8 mouse cellular contexts compared by ENCODE assay signal in genomic region chr6:127561231-127562020, GRCm38 (mm10). TPM values are rescaled to one million over a fixed set of nuclear protein-coding genes. Genes with fewer than 3 reads are reported as not detected.
DNase-seq lines count a peak whose midpoint lies in the region; ATAC-seq and TF ChIP-seq lines count a peak whose summit lies in the region.

TSS of gene Cracr2a (plus strand) at chr6:127561338.

- peak within 1 kb of the TSS; percentile 25; the same call in 1 of the 2 replicates for H3K27ac ChIP-seq in MEL (ENCODE audit: control insufficient read depth, low read depth, low read length)
- H3K27ac ChIP-seq in forebrain, embryonic 15.5 days (replicated peaks), result no peak within 1 kb of the TSS
- no peak within 1 kb of the TSS for H3K27ac ChIP-seq in neural tube, embryonic 14.5 days (ENCODE audit: low read depth, low read length)

- no peak for TF ChIP-seq EP300 in MEL (IDR thresholded peaks at IDR 0.05; ENCODE audit: low read depth in 1 of 2, low read length in 2 of 2)

- peak; percentile 59 to 84 (median 74) for TF ChIP-seq CTCF in MEL (IDR thresholded peaks at IDR 0.05 in 2 of 3, conservative IDR thresholded peaks at IDR 0.05 in 1 of 3; ENCODE audit: control insufficient read depth in 1 of 3, insufficient read depth in 1 of 3, low read depth in 2 of 3, low read length in 3 of 3, poor library complexity in 1 of 3, severe bottlenecking in 1 of 3)

- H3K9me3 ChIP-seq in MEL (replicated peaks; ENCODE audit: insufficient read depth, low read length), result no peaks in the 10 kb centered on the region
- H3K9me3 ChIP-seq in forebrain, embryonic 15.5 days, result no peaks in the 10 kb centered on the region
- no peaks in the 10 kb centered on the region for H3K9me3 ChIP-seq in neural tube, embryonic 14.5 days (ENCODE audit: control insufficient read depth, low read length)

- peak within 1 kb of the TSS; percentile 76 to 81 for H3K4me3 ChIP-seq in MEL (ENCODE audit: control insufficient read depth in 1 of 2, insufficient read depth in 1 of 2, low read depth in 2 of 2, low read length in 2 of 2)
- H3K4me3 ChIP-seq in forebrain, embryonic 15.5 days, result peak within 1 kb of the TSS; percentile 44
- H3K4me3 ChIP-seq in neural tube, embryonic 14.5 days (ENCODE audit: low read depth, low read length), result peak within 1 kb of the TSS; percentile 26

- intact Hi-C loops in heart, postnatal 14 days (cut with DNase I), result loop anchor here (1.0 kb wide), 1 partner anchor 22 kb away; no protein-coding TSS in a partner anchor

- peaks cover 1% of the 10 kb centered on the region; the same call in 1 of the 2 replicates for H3K79me2 ChIP-seq in MEL (ENCODE audit: control insufficient read depth, insufficient read depth, low read length, poor library complexity)

- H3K9ac ChIP-seq in MEL (ENCODE audit: control insufficient read depth, low read depth, low read length, poor library complexity, severe bottlenecking), result peak within 1 kb of the TSS; percentile 69
- H3K9ac ChIP-seq in forebrain, embryonic 15.5 days (replicated peaks), result peak within 1 kb of the TSS; percentile 49
- peak within 1 kb of the TSS; percentile 37; the same call in 1 of the 2 replicates for H3K9ac ChIP-seq in neural tube, embryonic 14.5 days (replicated peaks; ENCODE audit: low read depth, low read length)

- peak in 1 of 2 experiments; percentile 39; a peak in 1 of 4 replicates for TF ChIP-seq POLR2A in MEL (IDR thresholded peaks at IDR 0.05; ENCODE audit: control insufficient read depth in 1 of 2, insufficient read depth in 1 of 2, low read depth in 1 of 2, low read length in 2 of 2, poor library complexity in 1 of 2)

- WGBS in forebrain, embryonic 15.5 days, result under 1% methylated on average over 22 of the region's 22 CpGs
- 0% methylated on average over 22 of the region's 22 CpGs for WGBS in neural tube, embryonic 14.5 days

- H3K4me1 ChIP-seq in MEL (ENCODE audit: control insufficient read depth in 1 of 2, insufficient read depth in 2 of 2, low read length in 2 of 2), result peaks cover 0 to 11% of the 10 kb centered on the region in 2 experiments; a peak in 2 of 4 replicates
- peaks cover 8% of the 10 kb centered on the region for H3K4me1 ChIP-seq in forebrain, embryonic 15.5 days
- H3K4me1 ChIP-seq in neural tube, embryonic 14.5 days (ENCODE audit: control insufficient read depth, insufficient read depth, low read length), result no peaks in the 10 kb centered on the region

- peak within 1 kb of the TSS; percentile 82 for H3K4me2 ChIP-seq in forebrain, embryonic 15.5 days (replicated peaks)
- peak within 1 kb of the TSS; percentile 54 for H3K4me2 ChIP-seq in neural tube, embryonic 14.5 days (ENCODE audit: low read depth, low read length)

- H3K27me3 ChIP-seq in MEL (ENCODE audit: control insufficient read depth in 1 of 2, insufficient read depth in 2 of 2, low read length in 2 of 2), result no peaks in the 10 kb centered on the region
- H3K27me3 ChIP-seq in forebrain, embryonic 15.5 days, result no peaks in the 10 kb centered on the region
- H3K27me3 ChIP-seq in neural tube, embryonic 14.5 days (ENCODE audit: control insufficient read depth, insufficient read depth, low read length), result 0 out of 2 replicates have a peak, but pooled peaks cover 3% of the 10 kb centered on the region

- ATAC-seq in forebrain, embryonic 15.5 days (replicated peaks), result peak; percentile 88
- ATAC-seq in neural tube, embryonic 14.5 days (ENCODE audit: low read depth), result peak; percentile 91

- peaks cover 0 to 7% of the 10 kb centered on the region in 2 experiments; a peak in 1 of 4 replicates for H3K36me3 ChIP-seq in MEL (ENCODE audit: control insufficient read depth in 1 of 2, insufficient read depth in 2 of 2, low read length in 2 of 2)
- no peaks in the 10 kb centered on the region for H3K36me3 ChIP-seq in forebrain, embryonic 15.5 days
- H3K36me3 ChIP-seq in neural tube, embryonic 14.5 days (ENCODE audit: control insufficient read depth, insufficient read depth, low read length), result no peaks in the 10 kb centered on the region

- no peak for TF ChIP-seq RAD21 in MEL (IDR thresholded peaks at IDR 0.05; ENCODE audit: low read depth, low read length)

- peak; percentile 92 for DNase-seq in MEL (ENCODE audit: low read depth, low spot score)
- peak; percentile 46 to 52 for DNase-seq in cerebellum, adult 18-20 months
- peak; percentile 82 to 88 for DNase-seq in heart, postnatal 14 days
- DNase-seq in kidney, postnatal 4 days, result peak; percentile 91 to 95
- peak; percentile 85 to 89 for DNase-seq in lung, adult 18-20 months
- peak; percentile 90 for DNase-seq in testis, postnatal 10 days (ENCODE audit: low spot score)

TF ChIP-seq in MEL, 35 proteins besides CTCF, POLR2A, EP300 and RAD21:
- no peak for TF ChIP-seq ZMIZ1 (IDR thresholded peaks at IDR 0.05; ENCODE audit: low read depth, low read length)
- no peak for TF ChIP-seq TBP (IDR thresholded peaks at IDR 0.05; ENCODE audit: low read depth, low read length)
- TF ChIP-seq MYB (IDR thresholded peaks at IDR 0.05; ENCODE audit: low read depth, low read length), result no peak
- peak; percentile 24; the same call in 1 of the 2 replicates for TF ChIP-seq NELFE (IDR thresholded peaks at IDR 0.05; ENCODE audit: low read depth, low read length)
- no peak for TF ChIP-seq UBTF (IDR thresholded peaks at IDR 0.05; ENCODE audit: borderline replicate concordance, insufficient read depth, low read depth, low read length)
- no peak for TF ChIP-seq ZKSCAN1 (IDR thresholded peaks at IDR 0.05; ENCODE audit: low read depth, low read length)
- TF ChIP-seq BHLHE40 (IDR thresholded peaks at IDR 0.05; ENCODE audit: borderline replicate concordance, low read depth, low read length), result peak; percentile 72; the same call in 1 of the 2 replicates
- peak; percentile 96 for TF ChIP-seq MXI1 (IDR thresholded peaks at IDR 0.05; ENCODE audit: low read depth, low read length)
- peak; percentile 46 for TF ChIP-seq SMC3 (IDR thresholded peaks at IDR 0.05; ENCODE audit: low read depth, low read length)
- peak; percentile 93 for TF ChIP-seq ZNF384 (IDR thresholded peaks at IDR 0.05; ENCODE audit: low read depth, low read length)
- TF ChIP-seq JUND (IDR thresholded peaks at IDR 0.05; ENCODE audit: low read depth, low read length), result no peak
- TF ChIP-seq E2F4 (IDR thresholded peaks at IDR 0.05; ENCODE audit: borderline replicate concordance, low read depth, low read length), result no peak
- TF ChIP-seq CHD2 (IDR thresholded peaks at IDR 0.05; ENCODE audit: low read length), result no peak
- TF ChIP-seq NRF1 (IDR thresholded peaks at IDR 0.05; ENCODE audit: insufficient read depth, low read depth, low read length, poor library complexity, severe bottlenecking), result peak; percentile 58
- no peak for TF ChIP-seq TCF12 (IDR thresholded peaks at IDR 0.05; ENCODE audit: low read depth, low read length)
- TF ChIP-seq MYC (IDR thresholded peaks at IDR 0.05; ENCODE audit: low read depth, low read length), result peak; percentile 99
- TF ChIP-seq TAL1 (IDR thresholded peaks at IDR 0.05; ENCODE audit: low read length), result no peak
- TF ChIP-seq HCFC1 (IDR thresholded peaks at IDR 0.05; ENCODE audit: low read depth, low read length), result no peak; the same call in 1 of the 2 replicates
- no peak for TF ChIP-seq MAZ (IDR thresholded peaks at IDR 0.05; ENCODE audit: low read depth, low read length)
- TF ChIP-seq SIN3A (IDR thresholded peaks at IDR 0.05; ENCODE audit: low read length), result peak; percentile 70
- no peak for TF ChIP-seq POLR2AphosphoS2 (IDR thresholded peaks at IDR 0.05; ENCODE audit: low read length)
- TF ChIP-seq USF1 (IDR thresholded peaks at IDR 0.05; ENCODE audit: low read depth, low read length), result peak; percentile 84
- peak; percentile 93 for TF ChIP-seq MAX (IDR thresholded peaks at IDR 0.05; ENCODE audit: low read length)
- TF ChIP-seq MEF2A (IDR thresholded peaks at IDR 0.05; ENCODE audit: extremely low read depth, insufficient replicate concordance, low read depth, low read length, poor library complexity, severe bottlenecking), result no peak
- TF ChIP-seq ELF1 (IDR thresholded peaks at IDR 0.05; ENCODE audit: low read depth, low read length), result no peak

RNA-seq across cellular contexts. Expression of gene Cracr2a, which starts in this region (rescaled TPM):
- 1.9 and 2.2 TPM in 2 replicates for total RNA-seq in MEL (2012; rRNA removed)
- polyA plus RNA-seq in MEL (2012; ENCODE audit: insufficient read depth in 1 of 2, insufficient read length in 2 of 2, low read depth in 1 of 2, low replicate concordance in 2 of 2, missing spikeins in 1 of 2), result 1 to 10 TPM in 1 of 2 experiments, not detected in 1; 3.1 TPM
- polyA plus RNA-seq in forebrain, embryonic 15.5 days (2015; fragmentation: Nextera tagmentation; extraction: Ambion mirVana), result 0.13 and 0.31 TPM in 2 replicates
- 1 to 10 TPM; 1.4 to 2.6 TPM for total RNA-seq in heart, postnatal 14 days (2021)
- 0.57 and 1.4 TPM in 2 replicates for polyA plus RNA-seq in neural tube, embryonic 14.5 days (2014; fragmentation: Nextera tagmentation; extraction: Ambion mirVana)

Comparison
In these comparisons a context has a peak if more than half of its experiments do, and no peak if none do; other contexts are left out.
1. Peak in ATAC-seq, H3K4me3 ChIP-seq, H3K9ac ChIP-seq and H3K4me2 ChIP-seq in forebrain, embryonic 15.5 days; RNA of the gene not detected or under 1 TPM.
2. H3K4me3 ChIP-seq: peak in every context shown above with its lines; median percentile 78 in MEL; 44 in forebrain, embryonic 15.5 days; 26 in neural tube, embryonic 14.5 days.